Mouse (Mus musculus) kidney, adult 2 months (tissue): ENCODE data around the gene Kcnj6.

Source experiments
- CTCF ChIP-seq: fragments of 200-500 bp; conservative IDR thresholded peaks from 2 replicates; pipeline ENCODE4 v1.5.1; 2011; ENCODE audit warnings: low read depth, mild to moderate bottlenecking, control low read depth, low read length, moderate library complexity, mixed read lengths; ENCODE audit not compliant: insufficient read depth, insufficient read length
- POLR2A ChIP-seq: fragments of 200-500 bp; IDR thresholded peaks from one replicate; pipeline ENCODE4 v1.6.1; 2011; ENCODE audit warnings: low read depth, low read length, control low read depth

DNA sequence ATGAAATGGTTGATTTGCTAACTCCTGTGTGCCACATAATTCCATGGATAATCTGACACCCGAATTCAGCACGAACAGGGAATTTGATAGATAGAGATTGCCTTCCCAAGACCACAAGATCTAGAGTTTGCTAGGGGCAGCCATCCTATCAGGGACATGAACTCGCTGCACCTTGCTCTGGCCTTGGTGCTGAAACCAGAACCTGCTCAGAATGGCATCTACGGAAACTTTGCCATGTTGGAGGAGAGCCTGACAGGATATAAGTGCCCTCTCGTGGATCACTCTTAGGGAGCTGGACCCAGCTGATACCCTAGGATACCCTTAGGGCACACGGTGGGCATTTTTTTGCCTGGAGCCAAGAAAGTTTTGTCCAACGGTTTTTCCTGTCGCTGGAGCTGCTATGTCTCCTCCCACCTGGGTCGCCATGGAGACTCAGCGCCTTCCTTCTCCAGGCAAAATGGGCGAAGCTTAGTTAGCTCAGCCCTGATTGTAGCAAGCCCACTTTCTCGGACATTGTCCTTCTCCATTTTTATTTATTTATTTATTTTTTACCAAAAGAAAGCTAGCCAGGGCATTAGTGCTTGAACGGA, 1.9 kb downstream of the Kcnj6 start:
- TF ChIP-seq POLR2A (no peak), CTCF (no peak)
